Mouse (Mus musculus) intestine, embryonic 16.5 days (tissue): ENCODE data around the gene Ccdc162. TPM values are rescaled to one million over a fixed set of nuclear protein-coding genes. Genes with fewer than 3 reads are reported as not detected.
A peak's percentile ranks its signal among the peaks of the same experiment; 100 is the strongest.

Source experiments
- ATAC-seq: fragments of 200-750 bp; cut with Nextera tagmentation; 2 replicates; pipeline ENCODE4 v1.8.0; 2017; ENCODE audit warnings: moderate TSS enrichment, moderate library complexity
- H3K27ac ChIP-seq: fragments of 300-500 bp; sonication (generic); 2 replicates; pipeline ENCODE4 v1.5.1; 2014; ENCODE audit warnings: mild to moderate bottlenecking, low read length
- H3K27me3 ChIP-seq: fragments of 300-500 bp; sonication (generic); replicated peaks from 2 replicates; pipeline ENCODE4 v1.6.1; 2014; ENCODE audit warnings: low read length, control low read depth, mixed read lengths; ENCODE audit not compliant: control insufficient read depth, insufficient read depth
- H3K36me3 ChIP-seq: fragments of 300-500 bp; sonication (generic); 2 replicates; pipeline ENCODE4 v1.6.1; 2014; ENCODE audit warnings: low read length, control low read depth; ENCODE audit not compliant: control insufficient read depth, insufficient read depth
- H3K4me1 ChIP-seq: fragments of 300-500 bp; sonication (generic); 2 replicates; pipeline ENCODE4 v1.6.1; 2014; ENCODE audit warnings: low read length, control low read depth, mixed read lengths; ENCODE audit not compliant: control insufficient read depth, insufficient read depth
- H3K4me2 ChIP-seq: fragments of 300-500 bp; sonication (generic); 2 replicates; pipeline ENCODE4 v1.6.1; 2014; ENCODE audit warnings: low read depth, low read length, control low read depth
- H3K4me3 ChIP-seq: fragments of 300-500 bp; sonication (generic); 2 replicates; pipeline ENCODE4 v1.5.1; 2014; ENCODE audit warnings: mild to moderate bottlenecking, low read length
- H3K9ac ChIP-seq: fragments of 300-500 bp; sonication (generic); 2 replicates; pipeline ENCODE4 v1.6.1; 2014; ENCODE audit warnings: low read depth, low read length
- H3K9me3 ChIP-seq: fragments of 300-500 bp; sonication (generic); 2 replicates; pipeline ENCODE4 v1.6.1; 2016; ENCODE audit warnings: low read length, control low read depth; ENCODE audit not compliant: control insufficient read depth
- WGBS: fragments of 180-500 bp; shearing (Covaris S2); extraction: QIAGEN DNeasy Blood & Tissue Kit; methylation state at CpG from one replicate; pipeline ENCODE4 v1.1.7; 2014; 5-methylcytosine and 5-hydroxymethylcytosine counted together
- polyA plus RNA-seq: library from polyadenylated mRNA; unstranded; fragments of >200 nt; fragmentation: Nextera tagmentation; extraction: Ambion mirVana; gene quantifications from 2 replicates; pipeline ENCODE4 v1.2.1, GENCODE M21; 2015

Gene Ccdc162
- polyA plus RNA-seq, 1 experiment from 2014 or later, result 1.0 TPM

GRCm38 (mm10) chr10:41558401-41558800, 158.0 kb downstream of the Ccdc162 start:
- H3K36me3 ChIP-seq, result no peaks in the 10 kb centered on the region
- no peaks in the 10 kb centered on the region for H3K27me3 ChIP-seq
- H3K9ac ChIP-seq, result no peak overlapping the region
- peaks cover 2% of the 10 kb centered on the region for H3K4me1 ChIP-seq
- no peak overlapping the region for H3K27ac ChIP-seq
- 98% methylated on average over 1 of the region's 1 CpGs for WGBS
- no peaks in the 10 kb centered on the region for H3K9me3 ChIP-seq
- H3K4me2 ChIP-seq, result no peak overlapping the region
- ATAC-seq, result no peak
- H3K4me3 ChIP-seq, result no peak overlapping the region

GRCm38 (mm10) chr10:41555081-41555480, 161.4 kb downstream of the Ccdc162 start:
- H3K4me3 ChIP-seq, result no peak overlapping the region
- no peaks in the 10 kb centered on the region for H3K9me3 ChIP-seq
- no peak overlapping the region for H3K9ac ChIP-seq
- H3K4me2 ChIP-seq, result no peak overlapping the region
- H3K27ac ChIP-seq, result no peak overlapping the region
- H3K4me1 ChIP-seq, result peaks cover 25% of the 10 kb centered on the region
- 86% methylated on average over 3 of the region's 3 CpGs for WGBS
- no peaks in the 10 kb centered on the region for H3K27me3 ChIP-seq
- no peaks in the 10 kb centered on the region for H3K36me3 ChIP-seq
- no peak for ATAC-seq

- 70% methylated on average over 4 of the region's 4 CpGs for WGBS
These were observed 162.7 kb downstream of the Ccdc162 start for GRCm38 (mm10) chr10:41553711-41554110.

GRCm38 (mm10) chr10:41552847-41553589, 163.4 kb downstream of the Ccdc162 start:
- Histone ChIP-seq H3K9me3 (peaks cover 4% of the 10 kb centered on the region), H3K4me2 (peak overlapping the region; percentile 40), H3K4me3 (no peak overlapping the region), H3K27me3 (no peaks in the 10 kb centered on the region), H3K36me3 (no peaks in the 10 kb centered on the region), H3K4me1 (peaks cover 25% of the 10 kb centered on the region), H3K9ac (peak overlapping the region; percentile 49), H3K27ac (peak overlapping the region; percentile 90)
- WGBS, result 47% methylated on average over 14 of the region's 14 CpGs
- peak; percentile 95 for ATAC-seq

More at GRCm38 (mm10) chr10:41553711-41554110, 162.7 kb downstream of the Ccdc162 start:
- peaks cover 4% of the 10 kb centered on the region for H3K9me3 ChIP-seq
- no peak overlapping the region; the same call in 1 of the 2 replicates for H3K27ac ChIP-seq
- H3K4me1 ChIP-seq, result peaks cover 25% of the 10 kb centered on the region
- H3K9ac ChIP-seq, result no peak overlapping the region
- ATAC-seq, result no peak
- H3K4me3 ChIP-seq, result no peak overlapping the region
- no peaks in the 10 kb centered on the region for H3K27me3 ChIP-seq
- H3K36me3 ChIP-seq, result no peaks in the 10 kb centered on the region
- H3K4me2 ChIP-seq, result no peak overlapping the region

GRCm38 (mm10) chr10:41552319-41552718, 164.1 kb downstream of the Ccdc162 start:
- no peak overlapping the region for H3K9ac ChIP-seq
- WGBS, result 48% methylated on average over 3 of the region's 3 CpGs
- H3K36me3 ChIP-seq, result no peaks in the 10 kb centered on the region
- peaks cover 4% of the 10 kb centered on the region for H3K9me3 ChIP-seq
- H3K4me1 ChIP-seq, result peaks cover 25% of the 10 kb centered on the region
- H3K4me3 ChIP-seq, result no peak overlapping the region
- peak; percentile 68 for ATAC-seq
- H3K27me3 ChIP-seq, result no peaks in the 10 kb centered on the region
- H3K27ac ChIP-seq, result peak overlapping the region; percentile 90
- no peak overlapping the region; the same call in 1 of the 2 replicates for H3K4me2 ChIP-seq

- Histone ChIP-seq H3K4me3 (no peak overlapping the region), H3K27ac (no peak overlapping the region), H3K36me3 (no peaks in the 10 kb centered on the region), H3K9me3 (peaks cover 4% of the 10 kb centered on the region), H3K9ac (no peak overlapping the region), H3K4me2 (no peak overlapping the region), H3K27me3 (no peaks in the 10 kb centered on the region), H3K4me1 (peaks cover 25% of the 10 kb centered on the region)
- no peak for ATAC-seq
- WGBS, result 80% methylated on average over 7 of the region's 7 CpGs
These were observed 165.7 kb downstream of the Ccdc162 start for GRCm38 (mm10) chr10:41550711-41551110.

GRCm38 (mm10) chr10:41546396-41547165, 169.9 kb downstream of the Ccdc162 start:
- Histone ChIP-seq H3K27me3 (no peaks in the 10 kb centered on the region), H3K9ac (no peak overlapping the region), H3K4me2 (no peak overlapping the region), H3K4me3 (no peak overlapping the region), H3K36me3 (no peaks in the 10 kb centered on the region), H3K9me3 (peaks cover 4% of the 10 kb centered on the region), H3K4me1 (peaks cover 13% of the 10 kb centered on the region), H3K27ac (no peak overlapping the region)
- 59% methylated on average over 13 of the region's 13 CpGs for WGBS
- ATAC-seq, result no peak

- no peak overlapping the region for H3K4me3 ChIP-seq
- no peaks in the 10 kb centered on the region for H3K27me3 ChIP-seq
- peaks cover 6% of the 10 kb centered on the region for H3K4me1 ChIP-seq
- ATAC-seq, result peak; percentile 45
- H3K36me3 ChIP-seq, result no peaks in the 10 kb centered on the region
- peak overlapping the region; percentile 27 for H3K4me2 ChIP-seq
- peaks cover 4% of the 10 kb centered on the region for H3K9me3 ChIP-seq
- H3K9ac ChIP-seq, result no peak overlapping the region
- no peak overlapping the region for H3K27ac ChIP-seq
- WGBS, result 50% methylated on average over 7 of the region's 7 CpGs
These were observed 171.1 kb downstream of the Ccdc162 start for GRCm38 (mm10) chr10:41545224-41545755.

GRCm38 (mm10) chr10:41544481-41545190, 171.8 kb downstream of the Ccdc162 start:
- ATAC-seq, result peak; percentile 79
- Histone ChIP-seq H3K4me3 (no peak overlapping the region), H3K27ac (no peak overlapping the region), H3K27me3 (no peaks in the 10 kb centered on the region), H3K36me3 (no peaks in the 10 kb centered on the region), H3K9ac (no peak overlapping the region), H3K4me2 (peak overlapping the region; percentile 27), H3K9me3 (peaks cover 4% of the 10 kb centered on the region), H3K4me1 (peaks cover 6% of the 10 kb centered on the region)
- WGBS, result 11% methylated on average over 7 of the region's 7 CpGs
